Mouse (Mus musculus) brain, adult 2 months (tissue): ENCODE data around the gene Lilra6.
"Not testable (repeated sequence)": the region's sequence is repeated elsewhere in the genome, so short reads cannot be mapped to it uniquely, and the experiment has no call there.

Source experiments
- DNase-seq: peaks from one replicate; pipeline ENCODE4 v3.0.0; 2011; ENCODE audit warnings: low read depth, low spot score

Lilra6 gene

DNA sequence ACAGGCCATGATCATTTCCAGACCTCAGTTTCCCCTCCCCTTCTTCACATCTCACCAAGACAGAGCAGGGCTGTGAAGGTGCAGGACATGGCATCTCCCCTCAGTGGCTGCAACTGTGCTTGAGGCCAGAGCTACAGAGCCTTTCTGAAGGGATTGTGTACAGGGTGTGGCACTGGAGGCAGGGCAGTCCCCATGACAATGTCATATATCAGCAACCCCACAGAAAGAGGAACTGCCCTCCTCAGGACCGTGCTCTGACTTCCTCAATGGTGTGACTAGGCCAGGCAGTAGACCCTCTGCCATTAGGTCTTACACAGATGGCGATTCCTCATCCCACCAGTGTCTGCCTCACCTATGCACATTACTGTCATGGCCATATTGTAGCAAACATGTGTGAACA, at the start of gene Lilra6:
Gene Lilra6 (minus strand): TSS at position 117 of the 400 bp plus-strand sequence.
- not testable (repeated sequence) for DNase-seq

GRCm38 (mm10) chr7:3962017-3962416, 46.7 kb upstream of the Lilra6 start:
- DNase-seq: no peak

- DNase-seq: no peak
Observed at GRCm38 (mm10) chr7:3957387-3957786, 42.1 kb upstream of the Lilra6 start.

GRCm38 (mm10) chr7:3949159-3949558, 33.9 kb upstream of the Lilra6 start:
- no peak for DNase-seq

- no peak for DNase-seq
Observed at GRCm38 (mm10) chr7:3948223-3948622, 32.9 kb upstream of the Lilra6 start.

DNA sequence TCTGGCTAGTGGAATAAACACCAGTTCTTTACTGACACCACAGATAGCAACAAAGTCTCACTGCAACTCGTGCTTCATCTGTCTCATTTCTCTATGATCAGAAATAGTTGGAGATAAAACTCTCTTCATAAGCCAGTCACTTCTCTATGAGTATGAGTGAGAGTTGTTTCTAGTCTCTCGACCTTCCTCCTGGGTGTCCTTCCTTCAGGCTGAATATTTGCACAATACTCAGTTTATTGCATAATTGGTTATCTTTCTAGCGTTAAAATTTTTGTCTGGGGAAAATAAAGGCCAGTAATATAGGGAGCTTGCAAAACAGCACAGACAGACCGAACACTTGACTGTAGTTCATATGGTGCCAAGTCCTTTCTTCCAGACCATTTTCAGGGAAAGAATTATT, 30.8 kb upstream of the Lilra6 start:
- DNase-seq: no peak

DNA sequence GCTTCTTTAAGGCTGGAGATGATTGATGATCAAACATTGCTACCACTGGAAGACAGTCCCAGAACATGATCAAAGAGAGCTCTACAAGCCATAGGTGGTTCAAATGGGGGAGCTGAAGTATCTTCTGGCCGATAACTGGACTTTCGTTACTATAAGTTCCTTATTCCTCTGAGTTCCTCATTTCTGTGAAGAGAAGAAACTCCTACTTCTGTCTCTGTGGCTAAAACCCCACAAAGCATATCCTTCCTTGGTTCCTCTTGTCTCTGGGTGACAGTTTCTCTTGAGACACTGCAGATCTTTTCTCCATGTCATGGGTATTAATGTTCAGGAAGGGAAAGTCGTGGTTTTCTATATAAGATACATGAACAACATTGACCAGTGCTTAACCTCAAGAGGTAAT, 25.6 kb upstream of the Lilra6 start:
- peak; percentile 4 for DNase-seq

- DNase-seq: no peak
Observed at GRCm38 (mm10) chr7:3939866-3940525, 24.7 kb upstream of the Lilra6 start.

DNA sequence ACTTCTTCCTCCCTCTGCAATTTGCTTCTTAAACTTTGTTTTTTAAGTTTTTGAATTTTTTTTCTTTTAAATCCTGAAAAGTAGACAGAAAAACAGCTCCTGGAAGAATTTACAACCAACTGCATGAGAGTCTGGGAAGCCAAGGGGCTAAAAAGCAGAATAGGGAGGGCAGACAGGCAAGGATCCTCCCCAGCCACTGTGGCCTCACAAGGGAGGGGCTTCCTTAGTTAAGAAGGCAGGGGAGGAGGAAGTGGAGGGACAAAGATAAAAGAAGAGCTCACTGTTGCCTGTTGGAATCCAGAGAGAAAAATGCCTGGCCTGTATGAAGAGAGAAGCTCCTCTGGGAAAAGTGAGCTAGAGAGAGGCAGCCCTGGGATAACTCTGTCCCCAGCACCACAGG, 20.2 kb upstream of the Lilra6 start:
- DNase-seq: not testable (repeated sequence)

DNA sequence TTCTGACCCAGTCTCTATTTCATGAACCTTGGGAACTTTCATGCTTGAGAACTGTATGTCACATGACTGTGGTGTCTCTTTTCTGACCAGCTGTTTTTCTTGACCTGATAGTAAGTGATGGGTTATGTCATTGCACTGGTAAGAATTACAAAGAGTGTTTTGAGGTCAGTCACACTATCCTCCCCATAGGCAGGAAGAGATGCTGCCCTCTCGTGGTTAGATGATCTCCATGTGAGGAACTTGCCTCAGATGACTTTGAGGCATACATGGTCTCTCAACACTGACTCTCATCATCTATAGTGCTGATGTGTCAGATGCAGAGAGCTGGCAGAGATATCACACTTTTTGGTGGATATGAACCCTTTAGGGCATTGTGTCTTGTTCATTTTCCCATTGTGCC, 11.6 kb downstream of the Lilra6 start:
- DNase-seq: peak; percentile 1

DNA sequence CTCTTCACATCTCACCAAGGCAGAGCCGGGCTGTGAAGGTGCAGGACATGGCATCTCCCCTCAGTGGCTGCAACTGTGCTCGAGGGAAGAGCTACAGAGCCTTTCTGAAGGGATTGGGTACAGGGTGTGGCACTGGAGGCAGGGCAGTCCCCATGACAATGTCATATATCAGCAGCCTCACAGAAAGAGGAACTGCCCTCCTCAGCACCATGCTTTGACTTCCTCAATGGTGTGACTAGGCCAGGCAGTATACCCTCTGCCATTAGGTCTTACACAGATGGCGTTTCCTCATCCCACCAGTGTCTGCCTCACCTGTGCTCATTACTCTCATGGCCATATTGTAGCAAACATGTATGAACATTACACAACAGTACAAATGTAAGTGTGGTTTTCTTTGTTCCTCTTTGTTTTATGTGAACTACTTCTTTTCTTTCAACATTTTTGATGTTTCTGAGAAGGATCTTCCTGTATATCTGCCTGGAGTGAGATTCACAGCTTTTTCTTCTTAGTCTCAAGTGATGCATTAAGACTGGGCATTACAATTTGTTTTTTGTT, 17.2 kb downstream of the Lilra6 start, which contains the start of gene Gm14548:
Gene Gm14548 (minus strand): TSS at position 85 of the 555 bp plus-strand sequence.
- DNase-seq: peak; percentile 0

DNA sequence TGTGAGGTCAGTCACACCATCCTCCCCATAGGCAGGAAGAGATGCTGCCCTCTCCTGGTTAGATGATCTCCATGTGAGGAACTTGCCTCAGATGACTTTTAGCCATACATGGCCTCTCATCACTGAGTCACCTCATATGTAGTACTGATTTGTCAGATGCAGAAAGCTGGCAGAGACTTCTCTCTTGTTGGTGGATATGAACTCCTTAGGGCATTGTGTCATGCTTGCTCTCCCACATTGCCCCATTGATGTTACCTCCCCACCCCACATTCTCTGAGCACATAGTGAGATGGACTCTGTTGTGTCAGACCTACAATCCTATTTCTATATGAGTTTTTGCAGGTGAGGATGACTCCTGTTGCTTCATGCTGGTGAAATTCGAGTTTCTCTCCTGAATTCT, 40.3 kb downstream of the Lilra6 start:
- not testable (repeated sequence) for DNase-seq
